Mouse (Mus musculus): ENCODE data around the gene Fancc.

GRCm38 (mm10) chr13:63515542-63515941, 18.5 kb upstream of the Fancc start:
- TF ChIP-seq CTCF (IDR thresholded peaks at IDR 0.05; ENCODE audit: low read depth) (no peak), EP300 (IDR thresholded peaks at IDR 0.05; ENCODE audit: low read depth) (no peak)
